Mouse (Mus musculus) 3134 (cell line): ENCODE data around the gene Itga5.
"Not testable (repeated sequence)": the region's sequence is repeated elsewhere in the genome, so short reads cannot be mapped to it uniquely, and the experiment has no call there.

ENCODE experiments used
- DNase-seq: peaks from one replicate; pipeline ENCODE4 v3.0.0-alpha.2; 2011; ENCODE audit warnings: low spot score; ENCODE audit not compliant: insufficient read length; ENCODE audit errors: extremely low read depth

The Itga5 gene

DNA sequence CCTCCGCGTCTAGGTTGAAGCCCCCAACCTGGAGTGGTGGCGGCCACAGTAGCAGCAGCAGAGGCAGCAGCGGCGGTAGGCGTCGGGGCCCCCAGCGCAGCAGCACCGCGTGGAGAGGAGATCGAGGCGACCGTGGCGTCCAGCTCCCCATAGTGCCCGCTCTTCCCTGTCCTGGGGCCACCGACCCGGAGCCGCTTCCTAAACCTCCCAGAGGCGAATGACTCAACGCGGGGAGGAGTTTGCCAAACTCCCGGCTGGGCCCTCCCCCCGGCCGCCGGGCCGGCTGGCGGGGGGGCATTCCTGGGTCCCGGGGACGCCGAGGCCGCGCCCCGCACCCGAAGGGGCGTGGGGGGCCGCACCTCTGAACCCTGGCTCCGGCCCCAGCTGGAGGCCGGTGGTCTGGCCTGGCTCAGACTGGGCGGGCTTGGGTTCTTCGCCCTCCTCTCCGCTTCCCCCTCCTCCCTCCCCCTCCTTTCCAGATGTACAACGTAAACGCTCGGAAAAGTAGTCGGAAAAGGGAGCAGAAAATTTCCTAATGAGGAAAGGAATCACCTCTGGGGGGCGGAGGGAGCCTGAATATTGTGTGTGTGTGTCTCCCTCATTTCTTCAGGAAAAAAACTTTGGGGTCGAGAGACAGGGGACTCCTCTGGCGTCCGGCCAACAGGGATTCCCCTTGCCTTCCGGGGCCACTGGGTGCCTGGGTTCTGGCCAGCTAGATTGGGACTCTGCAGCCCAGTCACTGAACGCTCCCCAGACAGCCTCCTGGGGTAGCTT lies at the start of gene Itga5:
TSS of gene Itga5 (minus strand) at position 388 of the 774 bp plus-strand sequence.
- DNase-seq, result peak; percentile 89

DNA sequence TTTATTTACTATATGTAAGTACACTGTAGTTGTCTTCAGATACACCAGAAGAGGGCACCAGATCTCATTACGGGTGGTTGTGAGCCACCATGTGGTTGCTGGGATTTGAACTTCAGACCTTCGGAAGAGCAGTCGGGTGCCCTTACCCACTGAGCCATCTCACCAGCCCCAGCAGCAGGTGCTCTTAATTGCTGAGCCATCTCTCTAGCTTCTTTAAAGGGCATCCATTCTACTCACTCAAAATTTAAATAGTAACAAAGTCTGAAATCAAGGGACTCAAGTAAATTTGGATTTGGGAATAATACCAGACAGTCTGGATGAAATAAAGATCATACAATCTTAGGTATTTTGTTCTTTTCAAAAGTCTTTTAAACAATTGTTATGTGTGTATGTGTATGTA lies 39.0 kb upstream of the Itga5 start:
- DNase-seq, result not testable (repeated sequence)

DNA sequence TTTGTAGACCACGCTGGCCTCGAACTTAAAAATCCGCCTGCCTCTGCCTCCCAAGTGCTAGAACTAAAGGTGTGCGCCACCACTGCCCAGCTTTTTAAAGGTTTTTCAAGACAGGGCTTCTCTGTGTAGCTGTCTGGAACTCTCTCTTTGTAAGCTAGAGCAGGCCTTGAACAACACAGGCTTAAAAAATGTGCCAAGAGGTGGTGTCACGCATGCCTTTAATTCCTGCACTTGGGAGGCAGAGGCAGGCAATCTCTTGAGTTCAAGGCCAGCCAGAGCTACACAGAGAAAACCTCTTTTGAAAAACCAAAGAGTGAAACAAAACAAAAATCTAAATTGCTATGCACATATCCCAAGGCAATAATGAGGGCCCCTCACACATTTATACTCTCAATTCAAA lies 34.8 kb upstream of the Itga5 start:
- no peak for DNase-seq

DNA sequence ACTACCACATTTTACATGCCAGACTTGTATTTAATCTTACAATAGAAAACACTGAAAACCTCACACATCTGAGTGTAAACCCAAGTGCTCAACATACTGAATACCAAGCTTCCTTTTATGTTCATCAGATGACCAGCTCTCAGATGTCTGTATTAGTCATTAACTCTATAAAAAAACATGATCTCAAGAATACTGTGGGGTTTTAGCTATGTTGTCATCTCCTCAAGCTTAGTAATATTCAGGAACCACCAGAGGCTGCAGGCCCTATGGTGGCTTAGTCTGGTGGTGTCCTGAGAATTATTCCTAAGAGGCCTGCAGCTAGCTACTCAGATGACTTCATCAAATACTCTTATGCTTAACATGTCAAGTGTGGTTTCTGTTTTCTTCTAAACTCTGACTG lies 27.0 kb upstream of the Itga5 start:
- peak; percentile 45 for DNase-seq

DNA sequence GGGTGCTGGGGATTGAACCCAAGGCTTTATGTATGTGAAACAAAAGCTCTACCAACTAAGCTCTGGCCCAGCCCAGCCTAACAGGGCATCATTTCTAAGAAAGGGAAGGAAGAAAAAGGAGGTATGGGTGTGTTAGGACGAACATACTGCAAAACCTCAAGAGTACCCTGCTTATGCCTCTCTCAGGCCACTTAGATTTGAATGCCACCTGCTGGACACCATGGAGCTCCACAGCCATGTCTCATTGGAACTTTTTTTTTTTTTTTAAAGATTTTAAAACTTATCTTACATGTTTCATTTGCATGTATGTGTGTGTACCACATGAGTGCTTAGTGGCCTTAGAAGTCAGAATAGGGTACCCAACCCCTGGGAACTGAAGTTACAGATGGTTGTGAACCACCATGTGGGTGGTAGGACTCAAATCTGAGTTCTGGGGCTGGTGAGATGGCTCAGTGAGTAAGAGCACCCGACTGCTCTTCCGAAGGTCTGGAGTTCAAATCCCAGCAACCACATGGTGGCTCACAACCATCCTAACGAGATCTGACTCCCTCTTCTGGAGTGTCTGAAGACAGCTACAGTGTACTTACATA lies 22.1 kb upstream of the Itga5 start:
- DNase-seq, result no peak

DNA sequence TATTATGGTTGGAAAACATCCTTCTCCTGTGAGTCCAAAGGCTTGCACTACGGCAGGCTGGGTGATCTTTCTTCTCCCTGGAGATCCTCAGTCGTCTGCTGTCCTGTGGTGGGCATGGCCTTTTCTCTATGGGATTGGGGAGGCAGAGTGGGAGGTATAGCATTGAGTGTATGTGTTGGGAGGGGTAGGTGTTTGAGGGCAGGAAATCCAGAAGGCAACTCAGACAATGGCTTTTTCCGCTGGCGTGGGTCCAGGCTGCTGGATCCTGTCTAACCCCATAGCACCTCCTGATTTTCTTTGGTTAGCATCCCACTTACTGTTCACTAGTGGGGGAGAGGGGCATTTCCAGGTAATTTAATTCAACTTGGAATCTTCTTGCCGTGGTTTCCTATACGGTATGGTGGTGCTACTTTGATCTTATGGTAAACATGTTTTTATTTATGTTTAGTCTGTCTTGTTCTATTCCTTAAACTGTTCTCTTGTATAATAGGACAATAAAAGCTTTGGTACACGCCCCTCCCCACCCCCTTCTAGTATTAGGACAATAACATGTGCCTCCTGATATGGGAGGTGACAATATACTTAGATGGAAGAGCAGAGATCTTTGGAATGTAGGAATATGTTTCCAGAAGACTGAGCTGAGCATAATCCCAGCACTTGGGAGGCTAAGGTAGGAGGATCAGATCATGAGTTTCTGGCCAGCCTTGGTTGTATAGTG lies 17.4 kb upstream of the Itga5 start:
- no peak for DNase-seq

DNA sequence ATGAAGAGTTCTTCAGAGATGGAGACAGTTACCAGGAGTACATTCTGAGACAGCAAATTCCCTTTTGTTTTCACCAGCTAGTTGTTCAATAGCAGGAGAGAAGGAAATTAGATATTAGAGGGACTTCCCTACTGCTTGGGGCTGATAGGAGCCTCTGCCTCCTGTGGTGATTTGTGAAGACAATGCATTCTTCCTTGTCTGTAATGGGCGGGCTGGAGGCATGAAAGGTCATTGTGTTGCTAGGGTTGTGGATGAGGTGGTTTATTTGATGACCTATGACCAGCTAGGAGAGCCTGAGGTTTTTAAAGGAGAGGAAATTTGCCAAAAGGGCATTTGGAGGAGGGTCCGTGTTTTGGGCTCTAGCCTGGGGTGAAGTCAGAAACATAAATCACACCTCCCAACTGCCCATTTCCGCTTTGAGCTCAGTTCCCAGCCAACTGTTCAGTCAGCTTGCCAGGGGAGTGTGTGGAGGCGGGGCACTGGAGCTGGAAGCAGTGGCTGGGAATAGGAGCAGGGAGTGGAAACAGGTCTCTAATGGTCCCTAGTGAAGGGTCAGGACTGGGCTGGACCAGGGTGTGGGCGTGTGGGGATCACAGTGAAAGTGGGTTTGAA lies 16.3 kb upstream of the Itga5 start:
- DNase-seq, result peak; percentile 58

DNA sequence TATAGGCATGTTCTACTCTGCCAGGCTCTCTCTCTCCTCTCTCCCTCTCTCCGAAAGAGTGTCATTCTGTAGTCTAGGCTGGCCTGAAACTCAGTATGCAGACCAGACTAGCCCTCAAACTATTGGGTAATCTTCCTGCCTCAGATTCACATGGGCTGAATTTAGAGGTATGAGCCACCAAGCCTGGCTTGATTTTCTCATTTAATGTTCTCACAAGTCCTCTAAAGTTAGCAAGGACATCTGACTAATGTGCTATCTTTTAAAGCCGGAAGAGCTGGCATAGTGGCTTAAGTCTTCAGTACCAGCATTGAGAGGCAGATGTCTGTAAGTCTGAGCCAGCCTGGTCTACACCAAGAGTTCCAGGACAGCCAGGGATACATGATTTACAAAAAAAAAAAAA lies 15.5 kb upstream of the Itga5 start:
- DNase-seq, result no peak

DNA sequence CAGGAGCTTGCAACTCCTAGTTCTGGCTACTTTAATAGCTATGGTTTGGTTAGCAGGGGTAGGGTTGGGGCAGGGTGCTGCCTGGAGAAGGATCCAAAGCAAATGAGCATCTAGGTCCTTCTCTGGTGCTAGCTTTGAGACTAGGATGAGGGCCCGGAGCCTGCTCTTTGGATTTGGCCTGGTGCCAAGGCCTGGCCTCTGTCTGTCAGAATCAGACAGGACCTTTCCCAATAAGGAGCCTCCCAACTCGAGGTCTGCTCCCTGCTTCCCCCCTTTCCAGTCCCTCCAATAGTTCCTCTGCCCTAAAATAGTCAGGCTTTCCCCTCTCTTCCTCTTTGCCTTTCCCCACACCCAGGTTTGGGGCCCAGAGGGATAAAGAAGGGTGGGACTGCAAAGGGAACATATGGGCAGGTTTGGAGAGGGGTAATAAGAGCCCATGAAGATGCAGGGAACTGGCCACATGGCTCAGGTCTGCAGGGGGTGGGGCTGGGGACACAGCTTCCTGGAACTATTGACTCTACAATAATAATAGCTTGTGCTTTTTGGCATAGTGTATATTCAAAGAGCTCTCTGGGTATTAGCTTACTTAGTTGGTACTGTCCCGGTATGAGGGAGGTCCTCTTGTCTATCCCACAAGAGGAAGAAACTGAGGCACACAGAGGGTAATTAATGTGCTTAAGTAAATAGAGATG lies 12.2 kb upstream of the Itga5 start:
- DNase-seq, result no peak

DNA sequence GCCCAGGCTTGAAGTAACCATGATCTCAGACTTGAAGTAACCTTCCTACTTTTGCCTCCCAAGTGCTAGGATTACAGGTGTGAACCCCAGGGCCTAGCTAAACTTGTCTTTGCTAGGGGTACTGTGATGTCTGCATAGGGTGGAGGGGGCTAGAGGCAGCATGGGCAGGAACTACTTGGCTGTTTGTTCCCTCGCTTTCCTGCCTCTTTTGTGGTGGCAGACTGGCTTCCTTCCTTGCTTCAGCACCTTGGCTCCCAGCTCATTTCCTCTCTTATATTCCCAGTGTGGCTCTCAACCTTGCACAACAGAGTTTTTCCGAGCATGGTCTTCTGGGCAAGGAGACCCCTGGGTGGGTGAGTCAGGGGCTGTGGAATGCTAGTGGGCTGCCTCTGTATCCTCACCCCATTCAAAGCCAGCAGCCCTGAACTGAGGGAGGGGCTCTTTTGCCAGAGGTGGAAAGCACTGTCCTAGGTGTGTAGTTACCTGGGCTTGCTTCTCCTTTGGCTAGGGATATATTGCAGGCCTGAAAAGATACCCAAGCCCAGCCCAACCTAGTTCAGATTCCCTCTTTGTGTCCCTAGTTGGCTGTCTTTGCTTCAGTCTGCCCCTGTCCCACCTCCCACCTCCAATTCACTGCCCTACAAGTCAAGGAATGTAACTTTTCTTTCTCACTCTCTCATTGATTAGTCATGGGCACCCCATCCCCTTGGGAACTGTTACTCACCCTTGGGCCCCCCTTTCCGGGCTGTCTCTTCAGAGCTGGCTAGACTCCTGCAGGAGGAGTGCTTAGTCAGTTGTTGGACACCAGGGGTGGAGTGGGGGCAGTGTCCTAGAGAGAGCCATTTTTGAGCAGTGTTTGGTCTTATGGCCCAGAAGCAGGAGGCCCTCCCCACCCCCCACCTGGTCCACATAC lies 11.4 kb upstream of the Itga5 start:
- peak; percentile 72 for DNase-seq

DNA sequence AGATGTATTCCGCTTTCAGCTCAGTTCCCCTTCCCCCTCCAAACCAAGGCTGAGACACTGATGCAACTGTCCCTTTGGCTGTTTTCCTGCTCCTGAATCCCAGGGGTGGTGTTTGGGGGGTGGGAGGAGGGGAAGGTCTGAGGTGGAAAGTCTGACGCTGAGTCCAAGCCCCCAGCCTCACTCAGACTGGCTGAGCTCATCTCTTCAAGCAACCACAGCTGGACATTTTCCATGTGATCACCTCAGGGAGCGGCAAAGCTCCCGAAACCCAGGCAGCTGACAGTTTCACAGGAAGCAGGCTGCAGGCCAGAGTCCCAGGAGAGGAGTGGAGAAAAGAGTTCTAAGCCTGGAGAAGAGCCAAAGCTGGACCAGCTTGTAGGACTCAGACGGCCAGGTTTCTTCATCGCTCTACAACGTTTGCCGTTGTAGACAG lies 10.3 kb upstream of the Itga5 start:
- DNase-seq, result peak; percentile 67

DNA sequence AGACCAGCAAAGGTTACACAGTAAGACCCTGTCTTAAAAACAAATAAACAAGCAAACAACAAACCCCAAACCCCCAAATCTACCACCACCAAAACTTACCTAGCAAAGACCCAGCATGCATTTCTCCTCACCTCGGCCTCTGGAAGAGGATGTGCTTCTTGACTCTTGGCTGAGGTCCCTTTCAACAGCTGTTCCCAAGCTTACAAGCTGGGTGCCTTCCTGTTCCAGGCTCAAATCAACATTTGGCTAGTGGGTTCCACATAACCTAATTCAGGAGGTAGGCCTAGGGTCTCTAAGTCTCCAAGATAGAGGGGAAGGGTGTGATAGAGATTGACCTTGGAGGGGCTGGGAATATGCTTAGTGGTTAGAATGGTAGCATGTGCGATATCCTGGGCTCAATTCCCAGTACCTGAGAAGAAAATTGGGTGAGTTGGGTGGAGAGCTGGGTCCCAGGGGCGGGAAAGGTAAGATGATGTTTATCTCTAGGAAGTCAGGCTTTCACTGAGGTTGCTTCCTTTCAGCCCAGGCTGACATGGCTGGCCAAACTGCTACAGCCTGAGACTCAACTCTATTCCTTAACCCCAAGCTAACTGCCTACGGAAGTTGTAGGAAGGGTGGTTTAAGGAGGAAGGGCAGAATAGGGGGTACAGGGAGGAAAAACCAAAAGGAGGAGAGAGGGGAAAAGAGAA lies 8.7 kb upstream of the Itga5 start:
- DNase-seq, result no peak

DNA sequence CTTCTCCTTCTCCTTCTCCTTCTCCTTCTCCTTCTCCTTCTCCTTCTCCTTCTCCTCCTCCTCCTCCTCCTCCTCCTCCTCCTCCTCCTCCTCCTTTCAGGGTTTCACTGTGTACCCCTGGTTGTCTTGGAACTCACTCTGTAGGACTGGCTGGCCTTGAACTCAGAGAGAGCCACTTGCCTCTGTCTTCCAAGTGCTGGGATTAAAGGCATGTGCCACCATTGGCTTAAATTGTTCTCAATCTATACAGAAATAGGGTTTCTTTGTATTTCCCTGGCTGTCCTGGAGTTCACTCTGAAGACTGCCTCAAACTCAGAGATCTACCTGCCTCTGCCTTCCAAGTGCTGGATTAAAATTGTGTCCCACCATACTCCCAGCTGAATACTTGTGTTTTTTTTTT lies 5.9 kb upstream of the Itga5 start:
- no peak for DNase-seq

DNA sequence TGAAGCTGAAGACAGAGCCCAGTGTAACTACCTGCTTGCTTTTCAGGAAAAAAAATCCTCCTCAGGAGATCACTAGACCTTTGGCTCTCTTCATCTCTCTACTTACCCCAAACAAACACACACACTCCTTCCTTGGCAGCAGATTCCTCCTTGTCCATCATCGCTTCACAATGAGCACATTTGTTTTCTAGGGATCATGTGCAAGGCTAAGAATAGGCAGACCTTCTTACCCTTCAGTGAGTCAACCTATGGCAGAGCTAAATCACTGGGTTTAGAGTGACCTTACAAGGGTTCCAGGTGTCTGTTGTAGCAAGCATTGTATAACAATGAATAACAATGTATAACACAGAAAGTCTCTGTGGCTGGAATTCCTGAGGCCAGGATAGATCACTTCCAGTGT lies 5.2 kb upstream of the Itga5 start:
- DNase-seq, result no peak

DNA sequence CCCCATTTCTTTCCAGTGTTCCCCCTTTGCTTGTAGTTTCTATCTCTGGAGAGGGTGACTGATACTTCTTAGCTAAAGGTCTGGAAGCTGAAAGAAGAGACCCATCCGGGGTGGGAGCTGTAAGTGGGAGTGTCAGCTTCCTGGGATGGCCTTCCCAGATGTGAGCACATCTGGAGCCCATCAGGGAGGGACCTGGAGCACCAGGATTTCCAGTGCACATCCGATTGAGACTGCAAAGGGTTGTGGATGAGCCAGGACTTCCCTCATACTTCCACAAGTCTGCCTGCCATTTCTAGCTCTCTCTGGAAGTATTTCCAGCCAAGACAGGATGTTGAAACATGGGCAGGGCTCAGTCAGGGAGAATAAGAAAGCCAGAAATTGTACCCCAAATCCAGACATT lies 4.6 kb upstream of the Itga5 start:
- no peak for DNase-seq

DNA sequence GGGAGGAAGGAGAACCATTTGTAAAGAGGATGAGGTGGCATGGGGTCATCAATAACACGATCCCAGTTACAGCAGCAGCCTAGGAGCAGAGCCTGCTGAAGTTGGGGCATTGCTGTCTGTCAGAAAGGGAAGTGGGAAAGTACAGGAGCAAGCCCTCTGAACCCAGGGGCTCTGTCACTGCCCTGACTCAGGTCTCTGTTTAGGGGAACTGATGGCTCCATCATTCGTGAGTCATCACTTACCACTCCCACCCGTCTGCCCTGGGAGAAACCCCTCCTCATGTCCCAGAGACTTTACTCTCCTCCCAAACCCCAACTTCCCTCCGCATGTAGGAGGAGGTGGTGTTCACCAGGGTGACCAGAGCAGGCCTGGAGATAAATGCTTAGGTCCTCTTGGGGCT lies 3.9 kb upstream of the Itga5 start:
- no peak for DNase-seq

DNA sequence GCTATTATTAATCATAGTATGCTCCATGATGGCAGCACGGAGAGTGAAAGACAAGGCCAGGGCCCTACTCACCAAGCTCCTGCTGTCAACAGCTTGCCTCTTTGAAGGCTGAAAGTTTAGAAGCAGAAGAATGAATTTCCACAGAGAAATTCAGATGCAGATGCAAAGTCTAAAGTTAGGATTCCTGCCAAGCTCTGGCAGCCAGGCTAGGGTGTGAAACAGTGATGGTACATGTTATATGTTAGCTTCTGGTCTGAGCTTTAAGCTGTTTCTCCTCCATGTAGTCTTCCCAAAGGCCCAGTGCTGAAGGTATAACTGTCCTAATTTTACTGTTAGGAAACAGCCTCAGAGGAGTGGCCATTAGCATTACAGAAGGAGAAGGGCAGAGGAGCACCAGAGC lies 2.6 kb upstream of the Itga5 start:
- DNase-seq, result no peak

DNA sequence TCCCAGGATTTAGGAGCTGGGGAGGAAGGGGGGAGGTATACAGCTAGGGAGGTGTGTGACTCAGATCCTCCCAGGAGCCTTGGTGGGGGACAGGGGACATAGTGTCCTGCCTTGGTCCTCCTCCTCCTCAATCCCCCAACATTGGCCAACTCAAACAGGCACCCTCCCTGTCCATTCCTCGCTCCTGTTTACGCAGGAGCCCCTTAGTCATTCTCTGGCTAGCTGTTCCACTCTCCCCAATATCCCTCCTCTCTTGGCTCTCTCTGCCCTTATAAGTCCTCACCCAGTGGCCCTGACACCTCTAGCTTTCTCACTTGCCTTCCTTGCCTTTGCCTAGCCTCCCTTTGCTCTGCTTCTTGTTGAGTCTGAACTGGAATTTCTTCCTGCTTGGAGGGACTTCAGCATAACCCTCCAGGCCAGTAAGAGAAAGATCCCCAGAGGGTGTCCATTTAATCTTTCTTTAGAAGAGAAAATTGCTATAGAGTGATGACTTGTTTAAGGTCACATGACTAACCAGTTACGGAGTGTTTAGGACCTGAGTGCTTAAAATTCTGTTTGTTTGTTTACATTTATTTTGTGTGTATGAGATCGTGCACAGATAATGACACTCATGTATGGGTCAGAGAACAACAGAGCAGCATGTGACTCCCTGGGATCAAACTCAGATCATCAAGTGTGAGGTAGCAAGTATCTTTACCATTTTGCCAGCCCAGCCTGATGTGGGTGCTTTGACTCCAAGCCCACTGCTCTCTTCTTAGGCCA lies 1.8 kb upstream of the Itga5 start:
- DNase-seq, result no peak
